8 mouse cellular contexts compared by ENCODE assay signal in genomic region chr2:31245051-31245450, GRCm38 (mm10). TPM values are rescaled to one million over a fixed set of nuclear protein-coding genes. Genes with fewer than 3 reads are reported as not detected.
DNase-seq lines count a peak whose midpoint lies in the region; ATAC-seq and TF ChIP-seq lines count a peak whose summit lies in the region.

No protein-coding gene starts in this region.

- no peak for TF ChIP-seq EP300 in stomach, postnatal 0 days (optimal IDR thresholded peaks at IDR 0.05)

- H3K9me3 ChIP-seq in limb, embryonic 15.5 days, result no peaks in the 10 kb centered on the region
- no peaks in the 10 kb centered on the region for H3K9me3 ChIP-seq in stomach, postnatal 0 days (ENCODE audit: control insufficient read depth, low read length)

- H3K4me1 ChIP-seq in cerebellum, adult 2 months (ENCODE audit: control insufficient read depth, insufficient read depth, low read length), result peaks cover 20% of the 10 kb centered on the region
- peaks cover 9% of the 10 kb centered on the region for H3K4me1 ChIP-seq in testis, adult 2 months (ENCODE audit: control insufficient read depth, insufficient read depth, low read length)
- H3K4me1 ChIP-seq in limb, embryonic 15.5 days, result peaks cover 45% of the 10 kb centered on the region
- H3K4me1 ChIP-seq in stomach, postnatal 0 days (replicated peaks; ENCODE audit: control insufficient read depth, insufficient read depth), result 0 out of 2 replicates have a peak, but pooled peaks cover 3% of the 10 kb centered on the region

- no peaks in the 10 kb centered on the region for H3K36me3 ChIP-seq in testis, adult 2 months (ENCODE audit: control insufficient read depth, insufficient read depth, low read length)
- 0 out of 2 replicates have a peak, but pooled peaks cover 2% of the 10 kb centered on the region for H3K36me3 ChIP-seq in limb, embryonic 15.5 days
- H3K36me3 ChIP-seq in stomach, postnatal 0 days (ENCODE audit: control insufficient read depth, insufficient read depth, low read length), result no peaks in the 10 kb centered on the region

- DNase-seq in cerebellum, adult 2 months, result no peak
- no peak for DNase-seq in cerebellum, adult 8-10 months
- no peak for DNase-seq in testis, postnatal 14 days (ENCODE audit: low spot score)
- DNase-seq in stomach, postnatal 0 days (ENCODE audit: low spot score), result no peak
- no peak for DNase-seq in ovary, postnatal 10 days (ENCODE audit: low spot score)
- DNase-seq in kidney, postnatal 14 days, result no peak

- 6% methylated on average over 5 of the region's 5 CpGs for WGBS in cerebellum, adult 2 months
- WGBS in limb, embryonic 15.5 days, result 13% methylated on average over 5 of the region's 5 CpGs
- 30% methylated on average over 5 of the region's 5 CpGs for WGBS in stomach, postnatal 0 days

- H3K27ac ChIP-seq in cerebellum, adult 2 months (ENCODE audit: insufficient read depth, low read length), result peak overlapping the region; percentile 62
- H3K27ac ChIP-seq in testis, adult 2 months (ENCODE audit: control insufficient read depth, insufficient read depth, low read depth, low read length), result no peak overlapping the region
- H3K27ac ChIP-seq in limb, embryonic 15.5 days, result peak overlapping the region; percentile 80
- no peak overlapping the region for H3K27ac ChIP-seq in stomach, postnatal 0 days (replicated peaks)

- no peak for ATAC-seq in limb, embryonic 15.5 days (ENCODE audit: insufficient number of reproducible peaks, low FRiP score, low TSS enrichment, low read depth)
- ATAC-seq in stomach, postnatal 0 days (ENCODE audit: low FRiP score, low TSS enrichment), result no peak

- H3K27me3 ChIP-seq in cerebellum, adult 2 months (ENCODE audit: control insufficient read depth, insufficient read depth, low read length), result no peaks in the 10 kb centered on the region
- no peaks in the 10 kb centered on the region; the same call in 1 of the 2 replicates for H3K27me3 ChIP-seq in testis, adult 2 months (ENCODE audit: control insufficient read depth, insufficient read depth, low read length)
- H3K27me3 ChIP-seq in limb, embryonic 15.5 days, result 0 out of 2 replicates have a peak, but pooled peaks cover 4% of the 10 kb centered on the region
- no peaks in the 10 kb centered on the region for H3K27me3 ChIP-seq in stomach, postnatal 0 days (ENCODE audit: control insufficient read depth, insufficient read depth, low read length)

- peak overlapping the region; percentile 97 for H3K4me2 ChIP-seq in limb, embryonic 15.5 days
- peak overlapping the region; percentile 97 for H3K4me2 ChIP-seq in stomach, postnatal 0 days (replicated peaks; ENCODE audit: low read depth)

- no peak for TF ChIP-seq CTCF in cerebellum, adult 2 months (IDR thresholded peaks at IDR 0.05; ENCODE audit: borderline replicate concordance, insufficient read depth, low read depth, low read length)
- TF ChIP-seq CTCF in testis, adult 2 months (IDR thresholded peaks at IDR 0.05; ENCODE audit: control insufficient read depth, insufficient read depth, insufficient replicate concordance, low read depth, low read length), result no peak
- TF ChIP-seq CTCF in stomach, postnatal 0 days (IDR thresholded peaks at IDR 0.05; ENCODE audit: low read depth), result no peak

- no peak for TF ChIP-seq POLR2A in cerebellum, adult 2 months (IDR thresholded peaks at IDR 0.05; ENCODE audit: borderline replicate concordance, insufficient read depth, low read length)
- TF ChIP-seq POLR2A in testis, adult 2 months (IDR thresholded peaks at IDR 0.05; ENCODE audit: control insufficient read depth, low read depth, low read length), result no peak

- H3K9ac ChIP-seq in limb, embryonic 15.5 days, result peak overlapping the region; percentile 87
- no peak overlapping the region for H3K9ac ChIP-seq in stomach, postnatal 0 days (ENCODE audit: low read length)

- H3K4me3 ChIP-seq in cerebellum, adult 2 months (replicated peaks; ENCODE audit: insufficient read depth, low read depth, low read length), result peak overlapping the region; percentile 91
- peak overlapping the region; percentile 53 for H3K4me3 ChIP-seq in testis, adult 2 months (ENCODE audit: control insufficient read depth, low read depth, low read length)
- peak overlapping the region; percentile 92 for H3K4me3 ChIP-seq in limb, embryonic 15.5 days
- peak overlapping the region; percentile 67 for H3K4me3 ChIP-seq in stomach, postnatal 0 days (ENCODE audit: low read depth, low read length)

RNA-seq across cellular contexts. Expression of gene Ncs1, which starts 0.6 kb away (rescaled TPM):
- polyA plus RNA-seq in cerebellum, adult 2 months (2012; rRNA removed), result 118 and 126 TPM in 2 replicates
- polyA plus RNA-seq in testis, adult 2 months (2012; rRNA removed), result 5.7 and 7.7 TPM in 2 replicates
- polyA plus RNA-seq in limb, embryonic 15.5 days (2015; fragmentation: Nextera tagmentation; extraction: Ambion mirVana), result 32.3 and 33.9 TPM in 2 replicates
- 9.8 and 10.1 TPM in 2 replicates for polyA plus RNA-seq in stomach, postnatal 0 days (2015; fragmentation: Nextera tagmentation; extraction: Ambion mirVana)

Comparison
In these comparisons a context has a peak if more than half of its experiments do, and no peak if none do; other contexts are left out.
1. H3K27ac ChIP-seq: peak in cerebellum, adult 2 months (single experiment) and limb, embryonic 15.5 days (single experiment); none in testis, adult 2 months (single experiment) and stomach, postnatal 0 days (single experiment).
2. Peak in every context shown above with its lines, with median percentiles within 50 percentile points of each other: H3K4me3 ChIP-seq.